Mouse (Mus musculus): ENCODE results near the gene Prss29. TPM values are rescaled to one million over a fixed set of nuclear protein-coding genes. Genes with fewer than 3 reads are reported as not detected.

Gene Prss29
- polyA plus RNA-seq (2014; fragmentation: Nextera tagmentation; extraction: Ambion mirVana): not detected in 2 replicates

DNA sequence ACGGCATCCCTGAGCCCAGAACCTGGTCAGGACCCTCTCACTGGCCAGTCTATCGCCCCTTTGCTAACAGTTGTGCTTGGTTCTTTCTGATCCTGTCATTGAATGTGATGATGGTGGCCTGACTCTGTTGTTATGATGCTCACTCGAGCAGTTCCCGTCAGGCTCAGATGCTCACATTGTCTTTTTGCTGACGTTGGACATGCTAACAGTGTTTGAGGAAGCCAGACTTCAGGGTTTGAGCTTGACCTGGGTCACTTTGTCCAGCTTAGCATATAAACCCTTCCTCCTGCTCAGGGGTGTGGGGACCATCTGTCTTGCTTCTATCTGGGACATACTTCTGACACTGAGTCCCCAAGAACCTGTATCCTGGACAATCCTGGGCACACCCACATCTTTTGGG is at the start of gene Prss29:
Gene Prss29, plus strand, starts transcription at position 301 of the 400 bp plus-strand sequence.
- H3K9ac ChIP-seq (ENCODE audit: low read depth, low read length): no peak within 1 kb of the TSS
- H3K36me3 ChIP-seq (ENCODE audit: control insufficient read depth, insufficient read depth, low read length): no peaks in the 10 kb centered on the region
- H3K4me1 ChIP-seq (ENCODE audit: control insufficient read depth, insufficient read depth, low read length): no peaks in the 10 kb centered on the region
- H3K27me3 ChIP-seq (ENCODE audit: control insufficient read depth, insufficient read depth, low read length): no peaks in the 10 kb centered on the region; the same call in 1 of the 2 replicates
- no peak within 1 kb of the TSS for H3K27ac ChIP-seq (ENCODE audit: low read depth, low read length)
- no peak within 1 kb of the TSS for H3K4me3 ChIP-seq (ENCODE audit: low read depth, low read length)
- ATAC-seq (replicated peaks; ENCODE audit: insufficient number of reproducible peaks, low FRiP score, low TSS enrichment): no peak
- no peaks in the 10 kb centered on the region for H3K9me3 ChIP-seq (replicated peaks; ENCODE audit: control insufficient read depth, low read length)
- H3K4me2 ChIP-seq: no peak within 1 kb of the TSS
- WGBS (ENCODE audit: insufficient replicate concordance): 68% methylated on average over 5 of the region's 5 CpGs

- WGBS (ENCODE audit: insufficient replicate concordance): 67% methylated on average over 2 of the region's 2 CpGs
- Histone ChIP-seq H3K27ac (ENCODE audit: low read depth, low read length) (no peak overlapping the region), H3K4me1 (ENCODE audit: control insufficient read depth, insufficient read depth, low read length) (peaks cover 18% of the 10 kb centered on the region), H3K36me3 (ENCODE audit: control insufficient read depth, insufficient read depth, low read length) (peaks cover 26% of the 10 kb centered on the region), H3K4me3 (ENCODE audit: low read depth, low read length) (peak overlapping the region; percentile 94; the same call in 1 of the 2 replicates), H3K27me3 (ENCODE audit: control insufficient read depth, insufficient read depth, low read length) (no peaks in the 10 kb centered on the region), H3K9me3 (replicated peaks; ENCODE audit: control insufficient read depth, low read length) (no peaks in the 10 kb centered on the region), H3K9ac (ENCODE audit: low read depth, low read length) (peak overlapping the region; percentile 99), H3K4me2 (peak overlapping the region; percentile 95)
- no peak for ATAC-seq (replicated peaks; ENCODE audit: insufficient number of reproducible peaks, low FRiP score, low TSS enrichment)
Observed at GRCm38 (mm10) chr17:25270795-25271335, 47.6 kb upstream of the Prss29 start.

GRCm38 (mm10) chr17:25272326-25272725 is 46.1 kb upstream of the Prss29 start:
- Histone ChIP-seq H3K4me2 (peak overlapping the region; percentile 95), H3K9me3 (replicated peaks; ENCODE audit: control insufficient read depth, low read length) (no peaks in the 10 kb centered on the region), H3K27me3 (ENCODE audit: control insufficient read depth, insufficient read depth, low read length) (no peaks in the 10 kb centered on the region), H3K27ac (ENCODE audit: low read depth, low read length) (peak overlapping the region; percentile 99), H3K4me1 (ENCODE audit: control insufficient read depth, insufficient read depth, low read length) (peaks cover 18% of the 10 kb centered on the region), H3K36me3 (ENCODE audit: control insufficient read depth, insufficient read depth, low read length) (peaks cover 16% of the 10 kb centered on the region), H3K4me3 (ENCODE audit: low read depth, low read length) (peak overlapping the region; percentile 94), H3K9ac (ENCODE audit: low read depth, low read length) (peak overlapping the region; percentile 99)
- WGBS (ENCODE audit: insufficient replicate concordance): under 1% methylated on average over 10 of the region's 10 CpGs
- no peak for ATAC-seq (replicated peaks; ENCODE audit: insufficient number of reproducible peaks, low FRiP score, low TSS enrichment)

- under 1% methylated on average over 80 of the region's 92 CpGs for WGBS (ENCODE audit: insufficient replicate concordance)
- peak overlapping the region; percentile 99 for H3K27ac ChIP-seq (ENCODE audit: low read depth, low read length)
- ATAC-seq (replicated peaks; ENCODE audit: insufficient number of reproducible peaks, low FRiP score, low TSS enrichment): peak; percentile 86
Observed at GRCm38 (mm10) chr17:25272951-25273705, 45.3 kb upstream of the Prss29 start.

GRCm38 (mm10) chr17:25273706-25274501 is 44.5 kb upstream of the Prss29 start:
- H3K4me2 ChIP-seq: peak overlapping the region; percentile 95
- H3K36me3 ChIP-seq (ENCODE audit: control insufficient read depth, insufficient read depth, low read length): peaks cover 1% of the 10 kb centered on the region; the same call in 1 of the 2 replicates
- H3K4me3 ChIP-seq (ENCODE audit: low read depth, low read length): peak overlapping the region; percentile 94
- H3K4me1 ChIP-seq (ENCODE audit: control insufficient read depth, insufficient read depth, low read length): peaks cover 18% of the 10 kb centered on the region
- 1% methylated on average over 37 of the region's 45 CpGs for WGBS (ENCODE audit: insufficient replicate concordance)
- H3K27ac ChIP-seq (ENCODE audit: low read depth, low read length): peak overlapping the region; percentile 99
- H3K9me3 ChIP-seq (replicated peaks; ENCODE audit: control insufficient read depth, low read length): no peaks in the 10 kb centered on the region
- ATAC-seq (replicated peaks; ENCODE audit: insufficient number of reproducible peaks, low FRiP score, low TSS enrichment): peak; percentile 88
- H3K9ac ChIP-seq (ENCODE audit: low read depth, low read length): peak overlapping the region; percentile 99
- no peaks in the 10 kb centered on the region for H3K27me3 ChIP-seq (ENCODE audit: control insufficient read depth, insufficient read depth, low read length)

More at GRCm38 (mm10) chr17:25272951-25273705, 45.3 kb upstream of the Prss29 start:
- Histone ChIP-seq H3K4me1 (ENCODE audit: control insufficient read depth, insufficient read depth, low read length) (peaks cover 18% of the 10 kb centered on the region), H3K9me3 (replicated peaks; ENCODE audit: control insufficient read depth, low read length) (no peaks in the 10 kb centered on the region), H3K4me3 (ENCODE audit: low read depth, low read length) (peak overlapping the region; percentile 94), H3K36me3 (ENCODE audit: control insufficient read depth, insufficient read depth, low read length) (peaks cover 8% of the 10 kb centered on the region), H3K27me3 (ENCODE audit: control insufficient read depth, insufficient read depth, low read length) (no peaks in the 10 kb centered on the region), H3K4me2 (peak overlapping the region; percentile 95), H3K9ac (ENCODE audit: low read depth, low read length) (peak overlapping the region; percentile 99)

- H3K4me3 ChIP-seq (ENCODE audit: low read depth, low read length): peak within 1 kb of the TSS; percentile 94
- H3K4me2 ChIP-seq: peak within 1 kb of the TSS; percentile 95
- 80% methylated on average over 9 of the region's 9 CpGs for WGBS (ENCODE audit: insufficient replicate concordance)
- peak within 1 kb of the TSS; percentile 99 for H3K27ac ChIP-seq (ENCODE audit: low read depth, low read length)
- no peaks in the 10 kb centered on the region for H3K27me3 ChIP-seq (ENCODE audit: control insufficient read depth, insufficient read depth, low read length)
- H3K9ac ChIP-seq (ENCODE audit: low read depth, low read length): peak within 1 kb of the TSS; percentile 99
- H3K36me3 ChIP-seq (ENCODE audit: control insufficient read depth, insufficient read depth, low read length): no peaks in the 10 kb centered on the region
- H3K4me1 ChIP-seq (ENCODE audit: control insufficient read depth, insufficient read depth, low read length): peaks cover 18% of the 10 kb centered on the region
- H3K9me3 ChIP-seq (replicated peaks; ENCODE audit: control insufficient read depth, low read length): no peaks in the 10 kb centered on the region
- ATAC-seq (replicated peaks; ENCODE audit: insufficient number of reproducible peaks, low FRiP score, low TSS enrichment): no peak
Observed at GRCm38 (mm10) chr17:25274571-25275346, 43.7 kb upstream of the Prss29 start, which contains the start of gene Ube2i. TSS of gene Ube2i (minus strand) at chr17:25274622.

- WGBS (ENCODE audit: insufficient replicate concordance): 90% methylated on average over 3 of the region's 3 CpGs
- H3K36me3 ChIP-seq (ENCODE audit: control insufficient read depth, insufficient read depth, low read length): no peaks in the 10 kb centered on the region
- H3K4me1 ChIP-seq (ENCODE audit: control insufficient read depth, insufficient read depth, low read length): peaks cover 12% of the 10 kb centered on the region
- no peaks in the 10 kb centered on the region for H3K9me3 ChIP-seq (replicated peaks; ENCODE audit: control insufficient read depth, low read length)
- ATAC-seq (replicated peaks; ENCODE audit: insufficient number of reproducible peaks, low FRiP score, low TSS enrichment): no peak
- no peaks in the 10 kb centered on the region for H3K27me3 ChIP-seq (ENCODE audit: control insufficient read depth, insufficient read depth, low read length)
- H3K4me3 ChIP-seq (ENCODE audit: low read depth, low read length): no peak overlapping the region
- H3K9ac ChIP-seq (ENCODE audit: low read depth, low read length): no peak overlapping the region
- no peak overlapping the region for H3K4me2 ChIP-seq
- H3K27ac ChIP-seq (ENCODE audit: low read depth, low read length): no peak overlapping the region
Observed at GRCm38 (mm10) chr17:25275833-25276232, 42.6 kb upstream of the Prss29 start.

GRCm38 (mm10) chr17:25282133-25282532 is 36.3 kb upstream of the Prss29 start:
- no peak overlapping the region for H3K4me3 ChIP-seq (ENCODE audit: low read depth, low read length)
- ATAC-seq (replicated peaks; ENCODE audit: insufficient number of reproducible peaks, low FRiP score, low TSS enrichment): no peak

More at GRCm38 (mm10) chr17:25282133-25282532, 36.3 kb upstream of the Prss29 start:
- Histone ChIP-seq H3K27me3 (ENCODE audit: control insufficient read depth, insufficient read depth, low read length) (no peaks in the 10 kb centered on the region), H3K4me2 (no peak overlapping the region; the same call in 1 of the 2 replicates), H3K36me3 (ENCODE audit: control insufficient read depth, insufficient read depth, low read length) (no peaks in the 10 kb centered on the region), H3K27ac (ENCODE audit: low read depth, low read length) (no peak overlapping the region), H3K4me1 (ENCODE audit: control insufficient read depth, insufficient read depth, low read length) (no peaks in the 10 kb centered on the region), H3K9me3 (replicated peaks; ENCODE audit: control insufficient read depth, low read length) (no peaks in the 10 kb centered on the region), H3K9ac (ENCODE audit: low read depth, low read length) (0 out of 2 replicates have a peak overlapping the region, but pooled peaks have one; percentile 39)
- 25% methylated on average over 11 of the region's 11 CpGs for WGBS (ENCODE audit: insufficient replicate concordance)
